Mouse (Mus musculus) limb, embryonic 14.5 days (tissue): Measurements from ENCODE around the gene Gm20388. TPM values are rescaled to one million over a fixed set of nuclear protein-coding genes. Genes with fewer than 3 reads are reported as not detected.

Experiments used
- ATAC-seq: fragments of 200-750 bp; cut with Nextera tagmentation; 2 replicates; pipeline ENCODE4 v1.8.0; 2017; ENCODE audit warnings: low read depth, moderate number of reproducible peaks, moderate TSS enrichment; ENCODE audit not compliant: low FRiP score
- DNase-seq: peaks from one replicate; pipeline ENCODE4 v3.0.0-alpha.2; 2015; ENCODE audit warnings: low spot score
- H3K27ac ChIP-seq: fragments of 300-500 bp; sonication (generic); replicated peaks from 2 replicates; pipeline ENCODE4 v1.5.1; 2014; ENCODE audit warnings: low read depth, mild to moderate bottlenecking, low read length, moderate library complexity, mixed read lengths
- H3K27me3 ChIP-seq: fragments of 300-500 bp; sonication (generic); 2 replicates; pipeline ENCODE4 v1.6.1; 2014; ENCODE audit warnings: low read length, mixed read lengths; ENCODE audit not compliant: control insufficient read depth, insufficient read depth
- H3K36me3 ChIP-seq: fragments of 300-500 bp; sonication (generic); 2 replicates; pipeline ENCODE4 v1.6.1; 2014; ENCODE audit warnings: mild to moderate bottlenecking, low read length, moderate library complexity, mixed read lengths; ENCODE audit not compliant: control insufficient read depth, insufficient read depth
- H3K4me1 ChIP-seq: fragments of 300-500 bp; sonication (generic); 2 replicates; pipeline ENCODE4 v1.6.1; 2014; ENCODE audit warnings: antibody characterized with exemption, low read length, mixed read lengths; ENCODE audit not compliant: control insufficient read depth, insufficient read depth
- H3K4me2 ChIP-seq: fragments of 300-500 bp; sonication (generic); replicated peaks from 2 replicates; pipeline ENCODE4 v1.6.1; 2014; ENCODE audit warnings: low read depth, mild to moderate bottlenecking, low read length, moderate library complexity; ENCODE audit not compliant: severe bottlenecking
- H3K4me3 ChIP-seq: fragments of 300-500 bp; sonication (generic); replicated peaks from 2 replicates; pipeline ENCODE4 v1.5.1; 2014; ENCODE audit warnings: low read length
- H3K9ac ChIP-seq: fragments of 300-500 bp; sonication (generic); 2 replicates; pipeline ENCODE4 v1.6.1; 2014; ENCODE audit warnings: mild to moderate bottlenecking, low read depth, low read length, moderate library complexity; ENCODE audit not compliant: severe bottlenecking
- H3K9me3 ChIP-seq: fragments of 300-500 bp; sonication (generic); 2 replicates; pipeline ENCODE4 v1.6.1; 2016; ENCODE audit warnings: low read length; ENCODE audit not compliant: control insufficient read depth
- POLR2A ChIP-seq: fragments of 200-500 bp; IDR thresholded peaks from 2 replicates; pipeline ENCODE4 v1.8.0; 2012; ENCODE audit warnings: inconsistent platforms, mild to moderate bottlenecking, moderate library complexity, borderline replicate concordance; ENCODE audit not compliant: insufficient read depth, insufficient read length; ENCODE audit errors: extremely low read depth
- WGBS: fragments of 180-500 bp; shearing (Covaris S2); extraction: QIAGEN DNeasy Blood & Tissue Kit; methylation state at CpG from one replicate; pipeline ENCODE4 v1.1.7; 2014; 5-methylcytosine and 5-hydroxymethylcytosine counted together
- polyA plus RNA-seq, 2 experiments: library from polyadenylated mRNA; depleted of rRNA in 1 of 2; stranded (reverse) in 1 of 2; unstranded in 1 of 2; fragments of >200 nt; fragmentation: Nextera tagmentation in 1 of 2; extraction: Ambion mirVana in 1 of 2; gene quantifications; 2 replicates each; pipeline versions ENCODE4 v1.2.1 to v1.2.3; 2012 to 2014

Gm20388 gene
- polyA plus RNA-seq, 2 experiments, result 1.9 to 49.9 TPM

DNA sequence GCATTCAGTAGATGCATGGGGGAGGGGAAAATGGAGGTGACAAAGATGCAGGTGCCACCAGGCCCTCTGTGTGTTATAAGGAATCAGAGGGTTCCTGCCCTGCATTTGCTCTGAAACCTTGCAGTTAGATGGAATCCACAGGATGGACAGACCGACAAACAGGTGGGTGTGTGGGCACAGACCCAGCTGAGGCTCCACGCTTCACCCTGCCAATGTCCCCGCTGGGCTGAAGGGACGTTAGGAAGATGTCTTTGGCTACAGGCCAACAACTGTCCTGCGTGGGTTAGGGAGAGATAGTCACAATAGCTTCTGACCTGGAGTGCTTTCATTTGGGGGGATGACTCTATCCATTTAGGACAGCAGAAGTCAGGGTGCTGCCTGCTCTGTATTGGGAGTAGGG, 399.4 kb downstream of the Gm20388 start:
- no peak overlapping the region for H3K9ac ChIP-seq
- no peaks in the 10 kb centered on the region for H3K9me3 ChIP-seq
- DNase-seq (no peak), ATAC-seq (no peak)
- no peaks in the 10 kb centered on the region for H3K36me3 ChIP-seq
- no peak overlapping the region for H3K4me3 ChIP-seq
- no peaks in the 10 kb centered on the region for H3K27me3 ChIP-seq
- no peak overlapping the region for H3K27ac ChIP-seq
- no peak overlapping the region for H3K4me2 ChIP-seq
- no peak for TF ChIP-seq POLR2A
- 82% methylated on average over 5 of the region's 5 CpGs for WGBS
- peaks cover 29% of the 10 kb centered on the region for H3K4me1 ChIP-seq

DNA sequence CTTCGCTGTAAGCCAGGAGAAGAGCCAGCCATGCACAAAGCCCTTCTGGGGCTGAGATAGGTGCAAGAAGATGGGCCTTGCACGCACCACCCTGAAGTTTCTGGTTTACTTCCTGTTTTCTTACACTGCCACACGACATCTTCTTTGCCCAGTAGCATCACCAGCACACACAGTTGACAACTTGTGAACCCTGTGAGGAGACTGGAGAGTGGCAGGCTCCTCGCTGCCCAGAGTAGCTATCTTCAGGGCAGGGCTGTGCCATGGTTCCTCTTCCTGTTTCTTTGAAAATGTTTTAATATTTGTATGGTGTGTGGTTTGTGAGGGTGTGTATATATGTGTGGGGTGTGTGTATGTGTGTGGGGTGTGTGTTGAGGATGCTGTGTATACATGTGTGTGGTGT, 401.8 kb downstream of the Gm20388 start:
- DNase-seq (no peak), ATAC-seq (no peak)
- TF ChIP-seq POLR2A, result no peak
- Histone ChIP-seq H3K4me3 (no peak overlapping the region), H3K4me1 (peaks cover 31% of the 10 kb centered on the region), H3K9ac (no peak overlapping the region), H3K9me3 (no peaks in the 10 kb centered on the region), H3K4me2 (no peak overlapping the region), H3K27ac (no peak overlapping the region), H3K27me3 (no peaks in the 10 kb centered on the region), H3K36me3 (no peaks in the 10 kb centered on the region)
- 89% methylated on average over 4 of the region's 4 CpGs for WGBS

GRCm38 (mm10) chr8:120313674-120314073, 403.0 kb downstream of the Gm20388 start:
- Histone ChIP-seq H3K27ac (no peak overlapping the region), H3K36me3 (no peaks in the 10 kb centered on the region), H3K9me3 (no peaks in the 10 kb centered on the region), H3K9ac (no peak overlapping the region), H3K27me3 (no peaks in the 10 kb centered on the region), H3K4me1 (peaks cover 31% of the 10 kb centered on the region), H3K4me2 (no peak overlapping the region), H3K4me3 (no peak overlapping the region)
- TF ChIP-seq POLR2A, result no peak
- 83% methylated on average over 3 of the region's 3 CpGs for WGBS
- ATAC-seq, result no peak
- DNase-seq, result no peak

DNA sequence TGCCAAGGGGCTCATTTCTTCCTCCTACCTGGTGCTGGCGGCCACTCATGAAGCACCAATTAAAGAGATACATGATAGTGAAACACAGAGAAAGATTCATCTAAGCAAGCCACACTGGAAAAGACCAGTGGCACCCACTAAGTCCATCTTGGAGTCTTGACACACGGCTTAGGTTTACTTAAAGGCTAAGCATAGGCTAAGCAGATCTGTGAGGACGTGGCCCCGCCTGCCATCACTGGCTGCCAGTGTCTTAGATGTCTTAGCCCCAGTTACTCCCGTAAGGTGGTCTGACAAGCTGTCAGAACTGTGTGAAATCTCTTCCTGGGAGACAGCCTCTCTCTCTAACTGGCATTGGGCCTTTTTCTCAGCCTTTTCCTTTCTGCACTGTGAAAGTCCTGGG, 404.3 kb downstream of the Gm20388 start:
- no peak overlapping the region for H3K27ac ChIP-seq
- WGBS, result 81% methylated on average over 5 of the region's 5 CpGs
- ATAC-seq (no peak), DNase-seq (no peak)
- H3K4me1 ChIP-seq, result peaks cover 22% of the 10 kb centered on the region
- no peaks in the 10 kb centered on the region for H3K36me3 ChIP-seq
- no peaks in the 10 kb centered on the region for H3K27me3 ChIP-seq
- no peak for TF ChIP-seq POLR2A
- no peak overlapping the region for H3K4me3 ChIP-seq
- no peaks in the 10 kb centered on the region for H3K9me3 ChIP-seq
- H3K9ac ChIP-seq, result no peak overlapping the region
- H3K4me2 ChIP-seq, result no peak overlapping the region

GRCm38 (mm10) chr8:120315644-120316043, 405.0 kb downstream of the Gm20388 start:
- Histone ChIP-seq H3K4me1 (peaks cover 22% of the 10 kb centered on the region), H3K9me3 (no peaks in the 10 kb centered on the region), H3K27me3 (no peaks in the 10 kb centered on the region), H3K4me3 (no peak overlapping the region), H3K36me3 (no peaks in the 10 kb centered on the region), H3K27ac (no peak overlapping the region), H3K9ac (no peak overlapping the region), H3K4me2 (no peak overlapping the region)
- TF ChIP-seq POLR2A, result no peak
- ATAC-seq (no peak), DNase-seq (no peak)
- WGBS, result 84% methylated on average over 4 of the region's 4 CpGs

DNA sequence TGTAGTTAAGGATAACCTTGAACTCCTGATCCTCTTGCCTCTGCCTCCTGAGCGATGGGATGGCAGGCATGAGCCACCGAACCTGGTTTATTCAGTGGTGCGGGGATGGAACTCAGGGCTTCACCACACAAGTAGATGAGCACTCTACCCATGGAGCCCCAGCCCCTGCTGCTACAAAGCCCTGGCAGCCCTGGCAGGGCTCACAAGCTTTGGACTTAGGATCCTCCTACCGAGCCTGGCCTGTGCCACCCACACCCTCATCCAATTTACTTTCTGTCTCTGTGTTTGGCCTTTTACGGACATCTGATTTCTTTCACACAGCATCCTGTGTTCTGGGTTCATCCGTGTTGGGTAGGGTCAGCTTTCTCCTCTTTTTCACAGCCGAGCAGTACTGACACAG, 406.1 kb downstream of the Gm20388 start:
- Histone ChIP-seq H3K9me3 (no peaks in the 10 kb centered on the region), H3K27ac (no peak overlapping the region), H3K9ac (no peak overlapping the region), H3K4me2 (no peak overlapping the region), H3K27me3 (no peaks in the 10 kb centered on the region), H3K4me1 (peaks cover 22% of the 10 kb centered on the region), H3K36me3 (no peaks in the 10 kb centered on the region), H3K4me3 (no peak overlapping the region)
- 77% methylated on average over 7 of the region's 7 CpGs for WGBS
- no peak for TF ChIP-seq POLR2A
- DNase-seq (no peak), ATAC-seq (no peak)
